Mouse (Mus musculus) embryonic facial prominence, embryonic 11.5 days (tissue): ENCODE data around the gene Prkd2. TPM values are rescaled to one million over a fixed set of nuclear protein-coding genes. Genes with fewer than 3 reads are reported as not detected.
A peak's percentile ranks its signal among the peaks of the same experiment; 100 is the strongest.

Experiments
- ATAC-seq: fragments of 200-750 bp; cut with Nextera tagmentation; replicated peaks from 2 replicates; pipeline ENCODE4 v1.8.0; 2017; ENCODE audit warnings: low read depth; ENCODE audit not compliant: insufficient number of reproducible peaks, low FRiP score, low TSS enrichment
- DNase-seq: peaks from one replicate; pipeline ENCODE4 v3.0.0-alpha.2; 2015; ENCODE audit warnings: low spot score
- H3K27ac ChIP-seq: fragments of 300-500 bp; sonication (generic); replicated peaks from 2 replicates; pipeline ENCODE4 v1.5.1; 2014; ENCODE audit warnings: mild to moderate bottlenecking, low read depth, low read length, control low read depth
- H3K27me3 ChIP-seq: fragments of 300-500 bp; sonication (generic); 2 replicates; pipeline ENCODE4 v1.6.1; 2014; ENCODE audit warnings: mild to moderate bottlenecking, low read length, moderate library complexity, mixed read lengths; ENCODE audit not compliant: control insufficient read depth, insufficient read depth
- H3K36me3 ChIP-seq: fragments of 300-500 bp; sonication (generic); replicated peaks from 2 replicates; pipeline ENCODE4 v1.6.1; 2014; ENCODE audit warnings: low read depth, mild to moderate bottlenecking, low read length, moderate library complexity, mixed read lengths; ENCODE audit not compliant: control insufficient read depth, insufficient read depth
- H3K4me1 ChIP-seq: fragments of 300-500 bp; sonication (generic); 2 replicates; pipeline ENCODE4 v1.6.1; 2014; ENCODE audit warnings: low read length, mixed read lengths; ENCODE audit not compliant: control insufficient read depth, insufficient read depth
- H3K4me2 ChIP-seq: fragments of 300-500 bp; sonication (generic); 2 replicates; pipeline ENCODE4 v1.6.1; 2014; ENCODE audit warnings: low read depth, mild to moderate bottlenecking, control low read depth, low read length, moderate library complexity
- H3K4me3 ChIP-seq: fragments of 300-500 bp; sonication (generic); 2 replicates; pipeline ENCODE4 v1.5.1; 2014; ENCODE audit warnings: low read depth, low read length, control low read depth
- H3K9ac ChIP-seq: fragments of 300-500 bp; sonication (generic); replicated peaks from 2 replicates; pipeline ENCODE4 v1.6.1; 2014; ENCODE audit warnings: mild to moderate bottlenecking, control low read depth, low read length
- H3K9me3 ChIP-seq: fragments of 300-500 bp; sonication (generic); replicated peaks from 2 replicates; pipeline ENCODE4 v1.6.1; 2016; ENCODE audit warnings: mild to moderate bottlenecking, low read length, inconsistent platforms, mixed read lengths; ENCODE audit not compliant: control insufficient read depth
- WGBS: fragments of 180-500 bp; shearing (Covaris S2); extraction: QIAGEN DNeasy Blood & Tissue Kit; methylation state at CpG from one replicate; pipeline ENCODE4 v1.1.7; 2014; 5-methylcytosine and 5-hydroxymethylcytosine counted together
- polyA plus RNA-seq: library from polyadenylated mRNA; unstranded; fragments of >200 nt; fragmentation: Nextera tagmentation; extraction: Ambion mirVana; gene quantifications from 2 replicates; pipeline ENCODE4 v1.2.1, GENCODE M21; 2014

Prkd2 gene
- polyA plus RNA-seq, 1 experiment from 2014 or later = 10.1 TPM

- ATAC-seq (no peak), DNase-seq (no peak)
- peaks cover 4% of the 10 kb centered on the region for H3K4me1 ChIP-seq
- peaks cover 19% of the 10 kb centered on the region; the same call in 1 of the 2 replicates for H3K27me3 ChIP-seq
- H3K4me3 ChIP-seq = peak overlapping the region; percentile 45
- no peak overlapping the region for H3K27ac ChIP-seq
- 42% methylated on average over 28 of the region's 28 CpGs for WGBS
- H3K36me3 ChIP-seq = no peaks in the 10 kb centered on the region; the same call in 1 of the 2 replicates
- H3K9ac ChIP-seq = peak overlapping the region; percentile 56
- H3K9me3 ChIP-seq = no peaks in the 10 kb centered on the region
- H3K4me2 ChIP-seq = peak overlapping the region; percentile 98
Observed at GRCm38 (mm10) chr7:16810399-16810919, 32.2 kb upstream of the Prkd2 start.

DNA sequence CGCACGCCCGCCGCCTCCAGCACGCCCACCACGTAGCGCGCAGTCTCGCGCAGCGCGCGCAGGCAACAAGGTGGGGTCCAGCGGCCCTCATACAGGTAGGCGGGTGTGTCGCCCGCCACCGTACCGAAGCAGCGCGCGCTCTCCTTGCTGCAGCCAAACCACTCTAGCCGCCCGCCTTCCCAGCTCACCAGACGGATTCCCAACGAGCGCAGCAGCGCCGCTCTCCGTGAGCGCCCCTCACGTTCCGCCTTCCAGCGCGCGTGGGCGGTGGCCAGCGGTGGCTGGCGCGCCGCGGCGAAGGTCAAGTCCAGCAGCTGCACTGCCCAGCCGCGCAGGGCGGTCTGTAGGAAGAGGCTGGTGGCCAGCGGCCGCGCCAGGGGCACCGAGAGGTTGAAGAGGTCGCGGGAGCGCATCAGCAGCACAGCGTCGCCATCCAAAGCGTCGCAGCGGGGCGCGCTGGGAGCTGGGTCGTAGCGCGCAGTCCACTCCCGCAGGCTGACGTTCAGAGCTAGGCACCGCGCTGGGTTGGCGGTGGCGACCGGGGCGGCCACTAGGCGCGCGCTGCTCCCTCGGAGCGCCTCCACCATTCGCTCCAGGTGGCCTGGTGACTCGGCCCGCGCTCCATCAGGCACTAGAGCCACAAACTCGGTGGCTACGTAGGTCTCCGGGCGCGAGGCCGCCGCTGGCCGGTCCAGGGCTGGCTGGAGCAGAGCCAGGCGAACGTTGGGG, 31.6 kb upstream of the Prkd2 start:
- WGBS = 7% methylated on average over 84 of the region's 90 CpGs
- no peak overlapping the region for H3K27ac ChIP-seq

DNA sequence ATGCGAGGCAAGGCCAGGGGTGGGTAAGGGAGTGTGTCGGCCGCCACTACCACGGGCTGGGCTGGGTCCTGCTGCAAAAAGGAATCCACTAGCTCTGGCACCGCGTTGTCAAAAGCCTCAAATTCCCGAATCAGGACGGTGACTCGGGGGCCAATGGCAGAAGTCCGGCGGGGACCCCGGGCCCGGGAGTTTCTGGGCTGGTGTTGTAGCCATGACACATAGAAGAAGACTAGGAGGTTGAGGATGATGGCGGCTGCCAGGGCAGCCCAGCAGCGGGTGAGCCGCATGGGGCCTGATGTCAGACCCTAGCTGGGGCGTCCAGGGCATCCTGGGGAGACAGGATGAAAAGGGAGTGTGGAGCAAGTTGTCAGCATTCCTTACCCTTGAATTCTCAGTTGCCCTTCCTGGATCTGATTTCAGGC, 31.0 kb upstream of the Prkd2 start:
- H3K9ac ChIP-seq = peak overlapping the region; percentile 56
- H3K4me3 ChIP-seq = peak overlapping the region; percentile 45
- peak overlapping the region; percentile 98 for H3K4me2 ChIP-seq
- H3K27ac ChIP-seq = no peak overlapping the region
- peaks cover 19% of the 10 kb centered on the region; the same call in 1 of the 2 replicates for H3K27me3 ChIP-seq
- ATAC-seq (no peak), DNase-seq (no peak)
- 9% methylated on average over 17 of the region's 17 CpGs for WGBS
- H3K9me3 ChIP-seq = no peaks in the 10 kb centered on the region
- H3K4me1 ChIP-seq = peaks cover 4% of the 10 kb centered on the region
- H3K36me3 ChIP-seq = no peaks in the 10 kb centered on the region; the same call in 1 of the 2 replicates

More for the DNA sequence above, 31.6 kb upstream of the Prkd2 start:
- Histone ChIP-seq H3K4me2 (peak overlapping the region; percentile 98), H3K4me1 (peaks cover 4% of the 10 kb centered on the region), H3K9ac (peak overlapping the region; percentile 56), H3K36me3 (no peaks in the 10 kb centered on the region; the same call in 1 of the 2 replicates), H3K27me3 (peaks cover 19% of the 10 kb centered on the region; the same call in 1 of the 2 replicates), H3K4me3 (peak overlapping the region; percentile 45), H3K9me3 (no peaks in the 10 kb centered on the region)
- peak; percentile 46; the same call in 1 of the 2 replicates for ATAC-seq
- DNase-seq = peak; percentile 72

- no peaks in the 10 kb centered on the region for H3K9me3 ChIP-seq
- peaks cover 6% of the 10 kb centered on the region for H3K4me1 ChIP-seq
- WGBS = 64% methylated on average over 2 of the region's 2 CpGs
- peak; percentile 16 for DNase-seq
- no peak overlapping the region for H3K4me2 ChIP-seq
- no peak overlapping the region for H3K27ac ChIP-seq
- no peaks in the 10 kb centered on the region; the same call in 1 of the 2 replicates for H3K36me3 ChIP-seq
- H3K27me3 ChIP-seq = peaks cover 19% of the 10 kb centered on the region; the same call in 1 of the 2 replicates
- H3K9ac ChIP-seq = no peak overlapping the region
- ATAC-seq = no peak
- H3K4me3 ChIP-seq = no peak overlapping the region
Observed at GRCm38 (mm10) chr7:16812505-16812904, 30.2 kb upstream of the Prkd2 start.

- peak; percentile 91 for DNase-seq
- Histone ChIP-seq H3K4me2 (peak within 1 kb of the TSS; percentile 92), H3K4me1 (peaks cover 11% of the 10 kb centered on the region), H3K9me3 (no peaks in the 10 kb centered on the region), H3K9ac (peak within 1 kb of the TSS; percentile 99), H3K36me3 (no peaks in the 10 kb centered on the region), H3K27me3 (peaks cover 15% of the 10 kb centered on the region; the same call in 1 of the 2 replicates), H3K27ac (peak within 1 kb of the TSS; percentile 99), H3K4me3 (peak within 1 kb of the TSS; percentile 97)
- WGBS = 0% methylated on average over 1 of the region's 1 CpGs
- peak; percentile 43 for ATAC-seq
Observed at GRCm38 (mm10) chr7:16815351-16815941, 27.3 kb upstream of the Prkd2 start, which contains the start of gene Strn4. Gene Strn4 (plus strand): TSS chr7:16815889.

- no peaks in the 10 kb centered on the region for H3K9me3 ChIP-seq
- DNase-seq (peak; percentile 94), ATAC-seq (peak; percentile 30)
- peak overlapping the region; percentile 99 for H3K27ac ChIP-seq
- H3K4me2 ChIP-seq = peak overlapping the region; percentile 92
- peaks cover 9% of the 10 kb centered on the region; the same call in 1 of the 2 replicates for H3K27me3 ChIP-seq
- under 1% methylated on average over 51 of the region's 55 CpGs for WGBS
- no peaks in the 10 kb centered on the region for H3K36me3 ChIP-seq
- H3K9ac ChIP-seq = peak overlapping the region; percentile 99
- peak overlapping the region; percentile 97 for H3K4me3 ChIP-seq
- H3K4me1 ChIP-seq = peaks cover 14% of the 10 kb centered on the region
Observed at GRCm38 (mm10) chr7:16816078-16816474, 26.6 kb upstream of the Prkd2 start.

- peak; percentile 64 for DNase-seq
- ATAC-seq = peak; percentile 36
- Histone ChIP-seq H3K9ac (peak within 1 kb of the TSS; percentile 99), H3K9me3 (no peaks in the 10 kb centered on the region), H3K27me3 (peaks cover 7% of the 10 kb centered on the region; the same call in 1 of the 2 replicates), H3K4me3 (peak within 1 kb of the TSS; percentile 97), H3K36me3 (no peaks in the 10 kb centered on the region), H3K27ac (peak within 1 kb of the TSS; percentile 99), H3K4me1 (peaks cover 14% of the 10 kb centered on the region), H3K4me2 (peak within 1 kb of the TSS; percentile 92)
- under 1% methylated on average over 46 of the region's 64 CpGs for WGBS
Observed at GRCm38 (mm10) chr7:16816475-16817122, 26.1 kb upstream of the Prkd2 start, which contains the start of gene Fkrp. Gene Fkrp (minus strand): TSS chr7:16816732.
